Mouse (Mus musculus) c-Kit-positive CD71-positive TER-119-negative erythroid progenitor cells, embryonic 14.5 days (primary cell): Measurements from ENCODE around the gene Ppp6r3.
A peak's percentile ranks its signal among the peaks of the same experiment; 100 is the strongest.

ENCODE experiments used
- DNase-seq: peaks from one replicate; pipeline ENCODE4 v3.0.0-alpha.2; 2013; ENCODE audit warnings: low read depth

Ppp6r3 gene

DNA sequence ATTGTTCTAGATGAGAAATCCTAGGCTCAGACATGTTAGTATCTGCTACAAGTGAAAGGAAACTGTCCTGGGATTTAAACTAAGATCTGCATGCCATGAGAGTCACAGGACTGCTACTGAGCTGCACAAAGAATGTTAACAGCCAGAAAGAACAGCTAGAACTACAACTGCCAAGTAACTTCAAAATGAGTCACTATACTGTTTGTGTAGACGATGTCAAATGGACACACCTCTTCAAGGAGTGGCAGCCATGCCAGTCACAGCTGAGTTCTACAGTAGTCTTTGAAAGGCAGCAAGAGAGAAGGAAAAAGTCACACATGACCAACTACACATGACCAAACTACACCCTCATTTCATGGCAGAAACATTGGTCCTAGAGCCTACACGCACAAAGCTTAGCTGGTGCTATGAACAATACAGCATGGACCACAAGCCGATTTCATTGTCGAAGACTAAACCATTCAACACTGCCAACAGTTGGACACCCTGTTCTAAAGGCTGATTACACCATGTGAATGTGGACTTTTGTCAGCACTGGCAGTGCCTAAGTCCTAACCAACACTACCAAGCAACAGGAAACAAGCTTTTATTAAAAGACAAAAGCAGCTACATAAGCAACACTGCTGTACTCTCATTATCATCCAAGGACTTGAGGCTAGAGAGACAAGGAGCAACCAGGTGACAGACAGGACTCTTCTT, 55.9 kb downstream of the Ppp6r3 start:
- no peak for DNase-seq

DNA sequence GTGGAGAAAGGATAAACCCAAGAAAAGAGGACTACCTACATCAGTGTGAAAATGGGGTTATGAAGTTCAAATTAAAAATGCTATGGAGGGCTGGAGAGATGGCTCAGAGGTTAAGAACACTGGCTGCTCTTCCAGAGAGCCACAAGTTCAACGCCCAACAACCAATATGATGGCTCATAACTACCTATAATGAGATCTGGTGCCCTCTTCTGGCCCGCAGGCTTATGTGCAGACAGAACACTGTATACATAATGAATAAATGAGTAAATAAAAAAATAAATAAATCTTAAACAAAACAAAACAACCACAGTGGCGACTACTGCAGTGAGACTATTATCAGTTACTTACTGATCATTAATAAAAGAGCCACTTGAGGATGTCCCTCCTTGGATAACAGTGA, 78.3 kb downstream of the Ppp6r3 start:
- no peak for DNase-seq

- DNase-seq = no peak
Observed at GRCm38 (mm10) chr19:3489826-3490225, 85.7 kb downstream of the Ppp6r3 start.

DNA sequence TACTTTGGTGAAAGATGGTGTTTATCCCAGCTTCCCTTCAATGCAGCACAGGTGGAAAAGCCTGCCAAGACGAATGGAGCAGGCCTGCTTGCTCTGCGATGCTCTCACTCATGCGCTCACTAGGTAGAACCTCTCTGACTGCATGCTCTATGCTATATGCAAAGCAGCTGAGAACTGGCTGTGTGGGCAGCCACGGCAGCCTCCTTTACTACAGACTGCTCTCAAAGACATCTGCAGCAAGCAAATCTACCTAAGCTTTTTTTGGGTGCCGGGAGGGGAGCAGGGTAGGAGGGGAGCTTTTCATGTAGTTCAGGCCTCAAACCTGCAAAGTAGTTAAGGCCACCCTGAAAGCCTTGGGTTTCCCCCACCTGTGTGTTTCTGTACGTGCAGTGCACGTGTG, 92.7 kb downstream of the Ppp6r3 start:
- no peak for DNase-seq

- no peak for DNase-seq
Observed at GRCm38 (mm10) chr19:3480101-3480500, 95.4 kb downstream of the Ppp6r3 start.

DNA sequence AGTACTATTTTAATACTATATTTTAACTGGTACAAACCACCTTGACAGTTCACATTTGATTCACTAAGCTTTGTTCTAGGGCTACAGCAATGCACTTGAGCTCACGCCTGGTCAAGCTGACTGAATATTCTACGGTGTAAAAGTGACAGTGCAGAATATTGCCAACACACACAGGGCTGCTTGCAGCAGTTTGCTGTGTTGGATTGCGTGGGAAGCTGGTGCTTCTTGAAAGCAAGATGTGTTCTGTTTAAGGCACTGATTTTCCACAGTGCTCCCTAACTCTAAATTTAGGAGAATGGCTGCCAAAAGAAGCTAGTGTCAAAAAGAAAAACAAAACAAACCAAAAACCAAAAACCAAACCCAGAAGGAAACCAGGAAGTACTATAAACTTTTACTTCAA, 98.6 kb downstream of the Ppp6r3 start:
- DNase-seq = no peak

- DNase-seq = no peak
Observed at GRCm38 (mm10) chr19:3471218-3471617, 104.3 kb downstream of the Ppp6r3 start.

DNA sequence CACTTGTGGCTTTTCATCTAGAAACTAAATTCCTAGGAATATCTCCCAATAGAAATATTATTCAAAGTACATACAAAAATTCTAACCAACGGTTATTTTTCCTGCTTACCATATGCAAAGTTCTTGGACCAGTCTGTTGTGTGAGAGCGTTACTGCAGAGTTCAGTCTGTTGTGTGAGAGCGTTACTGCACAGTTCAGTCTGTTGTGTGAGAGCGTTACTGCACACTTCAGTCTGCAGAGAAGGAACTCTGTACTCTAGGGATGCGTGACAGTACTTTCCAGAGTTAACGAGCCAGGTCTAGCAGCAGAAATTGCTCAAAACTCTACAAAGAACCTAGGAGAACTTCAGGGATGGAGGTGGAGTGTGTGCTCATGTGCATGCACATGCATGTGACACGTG, 108.0 kb downstream of the Ppp6r3 start:
- no peak for DNase-seq

DNA sequence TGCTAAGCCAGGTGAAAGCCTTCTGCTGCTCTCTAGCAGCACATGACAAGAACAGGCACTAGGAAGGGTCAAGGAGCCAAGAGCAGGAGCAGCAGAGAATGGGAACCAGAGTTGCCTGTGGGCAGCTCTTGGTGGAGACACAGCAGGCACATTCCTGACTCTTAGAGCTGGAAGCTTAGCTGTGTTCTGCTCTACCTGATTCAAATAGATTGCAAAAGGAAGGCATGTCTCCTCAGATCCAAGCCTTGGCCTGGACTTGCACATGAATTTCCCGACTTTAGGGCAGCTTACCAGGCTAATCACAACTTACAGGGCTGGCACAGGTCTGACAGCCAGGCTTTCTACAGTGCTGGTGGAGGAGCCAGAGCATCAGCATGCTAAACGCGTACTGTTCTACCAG, 115.6 kb downstream of the Ppp6r3 start:
- DNase-seq = no peak

DNA sequence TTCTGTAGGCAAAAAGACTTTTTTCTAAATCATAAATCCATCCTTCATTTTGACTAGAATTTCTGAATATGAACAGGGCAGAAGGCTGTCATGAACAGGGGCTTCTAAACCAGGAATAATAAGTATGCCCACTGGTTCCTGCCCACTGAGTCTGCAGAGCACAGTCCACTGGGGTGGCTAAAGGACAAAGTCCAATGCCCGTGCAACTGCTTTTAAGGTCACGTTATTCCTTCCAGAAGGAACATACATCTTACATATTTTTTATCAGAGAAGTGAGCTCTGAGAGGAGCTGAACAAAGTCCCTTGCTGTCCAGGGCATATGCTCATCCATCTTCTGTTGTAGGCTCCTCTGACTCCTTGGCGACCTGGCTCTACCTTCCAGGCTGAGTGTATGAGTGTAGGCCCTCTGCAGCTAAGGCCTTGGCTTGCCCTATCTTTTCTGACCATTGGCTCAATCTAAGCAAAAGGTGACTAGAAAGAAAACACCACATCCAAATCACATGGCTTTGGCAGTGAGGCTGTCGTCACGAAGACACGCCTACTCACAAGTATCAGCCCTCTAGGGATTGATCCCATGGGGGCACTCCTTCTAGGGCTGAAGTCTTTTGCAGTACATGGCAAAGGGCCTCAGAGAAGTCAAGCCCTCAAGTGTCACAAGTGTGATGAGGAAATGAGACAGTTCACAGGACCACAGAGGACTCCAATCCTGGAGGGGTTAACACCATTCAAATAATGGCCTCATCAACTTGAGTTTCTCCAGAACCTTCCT, 117.0 kb downstream of the Ppp6r3 start:
- DNase-seq = no peak

- DNase-seq = no peak
Observed at GRCm38 (mm10) chr19:3457700-3458099, 117.8 kb downstream of the Ppp6r3 start.

DNA sequence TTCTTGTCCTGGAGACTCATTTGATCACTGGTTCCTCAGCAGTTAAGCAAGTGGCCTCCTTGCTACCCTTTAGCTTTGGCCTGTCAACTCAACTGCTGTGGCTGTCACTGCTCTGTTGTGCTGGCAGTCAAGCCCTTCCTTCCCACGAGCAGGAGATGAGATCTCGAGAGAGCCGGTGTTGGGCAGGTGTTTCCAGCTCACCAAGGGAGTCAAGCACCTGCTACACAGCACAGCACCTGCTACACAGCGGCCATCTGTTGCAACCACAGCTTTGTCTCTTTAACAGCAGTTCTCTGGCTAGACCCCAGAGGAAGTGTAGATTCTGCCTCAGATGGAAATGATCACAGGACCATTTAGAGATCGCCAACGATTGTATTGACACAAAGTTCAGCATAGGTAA, 123.9 kb downstream of the Ppp6r3 start:
- DNase-seq = no peak

DNA sequence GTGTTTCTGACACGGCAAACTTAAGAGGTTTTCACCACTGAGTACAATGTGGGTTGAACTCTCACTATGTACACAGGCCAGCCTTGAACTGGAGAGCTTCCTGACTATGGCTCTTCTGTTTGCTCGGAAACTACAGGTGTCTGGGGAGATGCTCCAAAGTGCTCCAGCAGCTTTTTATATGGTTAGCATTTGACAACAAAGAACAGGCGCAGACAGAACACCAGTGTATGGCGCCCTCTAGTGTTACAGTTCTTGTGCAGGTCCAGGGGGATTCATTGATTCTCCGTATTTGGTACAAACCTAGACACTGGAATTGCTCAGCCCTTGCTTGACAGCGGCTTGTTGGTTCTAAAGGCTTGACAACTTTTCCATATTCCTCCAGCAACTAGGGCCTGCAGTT, 124.4 kb downstream of the Ppp6r3 start:
- peak; percentile 50 for DNase-seq

- DNase-seq = no peak
Observed at GRCm38 (mm10) chr19:3450714-3451113, 124.8 kb downstream of the Ppp6r3 start.

DNA sequence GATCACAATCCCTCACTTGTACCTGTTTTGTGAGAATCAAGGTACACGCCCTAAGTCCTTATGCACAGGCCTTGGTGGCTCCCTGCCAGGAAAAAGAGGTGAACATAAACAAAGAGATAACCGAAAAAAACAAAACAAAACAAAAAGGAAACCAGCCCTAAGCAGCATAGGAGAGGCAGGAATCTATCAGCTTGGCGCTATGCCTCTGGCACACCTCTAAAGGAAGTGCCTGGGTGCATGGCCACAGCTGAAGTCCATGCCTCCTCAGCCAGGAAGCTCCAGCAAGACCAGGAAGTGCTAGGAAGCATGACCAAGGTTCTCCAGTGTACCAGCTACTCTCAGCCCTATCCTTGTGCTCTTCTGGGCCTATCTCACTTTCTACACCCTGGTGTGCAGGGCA, 126.3 kb downstream of the Ppp6r3 start:
- no peak for DNase-seq

DNA sequence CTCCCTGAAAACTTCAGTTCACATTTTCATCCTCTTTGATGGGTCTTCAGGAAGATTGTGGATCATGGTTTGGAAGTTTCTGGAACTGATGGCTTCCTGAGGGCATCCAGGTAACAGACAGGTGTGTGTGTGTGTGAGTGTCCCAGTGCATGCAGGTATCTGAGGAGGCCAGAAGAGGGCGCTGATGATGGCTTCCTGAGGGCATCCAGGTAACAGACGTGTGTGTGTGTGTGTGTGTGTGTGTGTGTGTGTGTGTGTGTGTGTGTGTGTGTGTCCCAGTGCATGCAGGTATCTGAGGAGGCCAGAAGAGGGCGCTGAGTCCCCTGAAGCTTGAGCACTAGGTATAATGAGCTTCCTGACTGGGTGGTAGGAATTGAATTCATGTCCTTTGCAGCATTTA, 128.2 kb downstream of the Ppp6r3 start:
- DNase-seq = no peak

DNA sequence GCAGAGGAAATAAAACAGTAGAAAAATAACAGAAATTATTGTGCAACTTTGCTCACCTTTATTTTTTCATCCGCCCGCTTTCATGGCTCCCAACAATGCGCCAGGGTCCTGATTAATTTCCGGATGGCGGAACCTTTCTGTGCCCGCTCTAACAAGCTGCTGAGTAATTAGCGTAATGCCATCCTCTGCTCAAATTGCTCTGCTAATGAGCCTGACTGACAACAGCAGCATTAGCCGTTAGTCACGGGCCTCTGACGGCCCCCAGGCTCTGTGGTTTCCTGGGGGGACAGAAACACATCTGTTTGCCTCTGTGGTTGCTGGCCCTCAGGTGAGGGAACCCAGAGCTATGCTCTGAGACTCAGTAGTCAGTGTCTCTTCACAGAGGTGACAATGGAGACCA, 134.5 kb downstream of the Ppp6r3 start:
- DNase-seq = no peak

DNA sequence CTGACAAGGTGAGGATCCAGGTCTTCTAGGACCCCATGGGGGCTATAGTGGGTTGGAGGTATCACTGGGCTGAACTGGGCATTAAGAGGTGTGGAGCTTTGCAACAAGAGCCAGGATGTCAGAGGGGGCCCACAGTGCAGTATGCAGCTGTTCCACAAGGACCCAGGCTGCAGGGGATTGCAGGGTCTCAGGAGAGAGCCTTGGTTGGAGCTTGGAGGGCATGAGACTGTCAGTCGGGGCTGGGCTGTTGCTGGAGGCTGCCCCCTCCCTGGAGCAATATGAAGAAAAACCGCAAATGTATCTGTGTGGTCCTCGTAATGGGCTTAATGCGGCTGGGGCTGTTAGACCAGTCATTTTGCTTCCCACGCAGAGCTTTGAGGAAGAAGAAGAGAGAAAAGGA, 134.9 kb downstream of the Ppp6r3 start:
- DNase-seq = no peak

DNA sequence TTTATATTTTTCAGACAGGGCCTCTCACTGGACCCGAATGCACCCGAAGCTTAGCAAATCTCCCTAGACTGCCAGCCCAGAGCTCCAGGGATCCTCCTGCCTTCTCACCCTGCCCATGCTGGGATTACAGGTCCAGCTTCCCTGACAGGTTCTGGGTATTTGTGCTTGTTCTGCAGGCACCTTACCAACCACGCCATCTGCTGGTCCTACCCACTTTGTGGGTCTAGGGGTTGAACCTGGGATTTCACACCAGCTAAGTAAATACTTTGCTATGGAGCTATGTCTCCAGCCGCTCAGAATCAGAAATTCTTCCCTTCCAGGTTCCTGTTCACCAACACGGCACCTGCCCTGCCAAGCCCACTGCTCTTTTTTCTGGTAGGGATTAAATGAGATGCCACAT, 137.6 kb downstream of the Ppp6r3 start:
- no peak for DNase-seq

GRCm38 (mm10) chr19:3436840-3437239, 138.7 kb downstream of the Ppp6r3 start:
- peak; percentile 39 for DNase-seq

- DNase-seq = no peak
Observed at GRCm38 (mm10) chr19:3435824-3436223, 139.7 kb downstream of the Ppp6r3 start.

DNA sequence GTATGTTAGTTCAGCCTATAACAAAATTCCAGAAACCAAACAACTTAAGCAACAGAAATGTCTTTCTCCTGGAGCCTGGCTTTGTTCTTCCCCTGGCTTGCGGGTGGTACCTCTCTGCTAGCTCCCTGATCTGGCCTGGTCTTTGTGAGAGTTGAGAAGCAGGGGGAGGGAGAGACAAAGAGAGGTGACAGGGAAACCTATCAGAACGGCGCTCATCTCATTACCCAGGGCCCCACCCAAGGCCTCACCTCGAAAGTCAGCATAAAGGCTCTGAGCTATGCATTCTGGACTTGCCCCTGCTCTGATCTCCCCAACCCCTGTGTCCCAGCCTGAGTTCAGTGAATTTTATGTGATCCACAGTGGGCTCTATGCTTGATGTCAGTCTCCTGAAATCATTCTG, 140.9 kb downstream of the Ppp6r3 start:
- DNase-seq = no peak

- DNase-seq = no peak
Observed at GRCm38 (mm10) chr19:3434124-3434523, 141.4 kb downstream of the Ppp6r3 start.

DNA sequence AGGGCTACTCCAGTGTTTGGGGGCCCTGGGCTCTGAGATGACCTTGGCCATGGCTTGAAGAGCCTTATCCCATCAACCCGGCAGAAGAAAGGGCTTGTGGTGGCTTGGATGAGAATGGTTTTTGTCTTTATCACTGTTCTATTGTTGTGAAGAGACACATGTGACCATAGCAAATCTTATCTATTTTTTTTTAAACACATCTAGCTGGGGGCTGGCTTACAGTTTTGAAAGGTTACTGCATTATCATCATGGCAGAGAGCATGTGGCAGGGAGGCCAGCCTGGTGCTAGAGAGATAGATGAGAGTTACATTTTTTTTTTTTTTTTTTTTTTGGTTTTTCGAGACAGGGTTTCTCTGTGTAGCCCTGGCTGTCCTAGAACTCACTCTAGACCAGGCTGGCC, 143.6 kb downstream of the Ppp6r3 start:
- no peak for DNase-seq
